Mouse (Mus musculus): Measurements from ENCODE around the gene Pi16.

- no peak for TF ChIP-seq POLR2A (IDR thresholded peaks at IDR 0.05; ENCODE audit: low read depth, low read length)
- no peak for TF ChIP-seq CTCF (IDR thresholded peaks at IDR 0.05; ENCODE audit: borderline replicate concordance, insufficient read depth, low read length)
These were observed 60.6 kb downstream of the Pi16 start for GRCm38 (mm10) chr17:29378056-29378455.

Data from embryonic fibroblast, embryonic 13.5 days (primary cell).